Mouse (Mus musculus) MEL (cell line): ENCODE data around the gene Gm10300. TPM values are rescaled to one million over a fixed set of nuclear protein-coding genes. Genes with fewer than 3 reads are reported as not detected.

Experiments used
- DNase-seq: peaks from one replicate; pipeline ENCODE4 v3.0.0; 2011; ENCODE audit warnings: low read depth, low spot score
- H3K27ac ChIP-seq: 2 replicates; pipeline ENCODE4 v1.5.1; 2012; ENCODE audit warnings: low read depth, mild to moderate bottlenecking, control low read depth, low read length, moderate library complexity; ENCODE audit not compliant: control insufficient read depth
- H3K27me3 ChIP-seq, 2 experiments: fragments of 150-350 bp in 1 of 2; sonication (generic) in 1 of 2; 2 replicates each; pipeline ENCODE4 v1.6.1; 2012; ENCODE audit warnings: low read length in 2 of 2, mild to moderate bottlenecking in 2 of 2, improper control_type of control experiment in 1 of 2, moderate library complexity in 1 of 2; ENCODE audit not compliant: insufficient read depth in 2 of 2, control insufficient read depth in 1 of 2
- H3K36me3 ChIP-seq, 2 experiments: 2 replicates each; pipeline ENCODE4 v1.6.1; 2012 to 2014; ENCODE audit warnings: low read length in 2 of 2, improper control_type of control experiment in 1 of 2, inconsistent platforms in 1 of 2, mild to moderate bottlenecking in 1 of 2; ENCODE audit not compliant: insufficient read depth in 2 of 2, control insufficient read depth in 1 of 2
- H3K4me1 ChIP-seq, 2 experiments: fragments of 150-350 bp in 1 of 2; sonication (generic) in 1 of 2; 2 replicates each; pipeline ENCODE4 v1.6.1; 2012; ENCODE audit warnings: low read length in 2 of 2, improper control_type of control experiment in 1 of 2, mild to moderate bottlenecking in 1 of 2; ENCODE audit not compliant: insufficient read depth in 2 of 2, control insufficient read depth in 1 of 2
- H3K4me3 ChIP-seq, 2 experiments: fragments of 150-350 bp in 1 of 2; sonication (generic) in 1 of 2; 2 replicates each; pipeline ENCODE4 v1.5.1; 2012; ENCODE audit warnings: low read depth in 2 of 2, low read length in 2 of 2, mild to moderate bottlenecking in 2 of 2, moderate library complexity in 2 of 2, control low read depth in 1 of 2, improper control_type of control experiment in 1 of 2; ENCODE audit not compliant: control insufficient read depth in 1 of 2, insufficient read depth in 1 of 2
- H3K79me2 ChIP-seq: 2 replicates; pipeline ENCODE4 v1.6.1; 2012; ENCODE audit warnings: mild to moderate bottlenecking, low read length, moderate library complexity; ENCODE audit not compliant: control insufficient read depth, poor library complexity, insufficient read depth
- H3K9ac ChIP-seq: 2 replicates; pipeline ENCODE4 v1.6.1; 2012; ENCODE audit warnings: low read depth, mild to moderate bottlenecking, control low read depth, low read length, moderate library complexity; ENCODE audit not compliant: control insufficient read depth, poor library complexity, severe bottlenecking
- H3K9me3 ChIP-seq: fragments of 150-350 bp; sonication (generic); replicated peaks from 2 replicates; pipeline ENCODE4 v1.6.1; 2012; ENCODE audit warnings: mild to moderate bottlenecking, low read length, improper control_type of control experiment, moderate library complexity; ENCODE audit not compliant: insufficient read depth
- BHLHE40 ChIP-seq: IDR thresholded peaks from 2 replicates; pipeline ENCODE4 v1.6.1; 2012; ENCODE audit warnings: low read depth, mild to moderate bottlenecking, inconsistent platforms, low read length, improper control_type of control experiment, borderline replicate concordance
- CHD2 ChIP-seq: IDR thresholded peaks from 2 replicates; pipeline ENCODE4 v1.6.1; 2011; ENCODE audit warnings: low read length, improper control_type of control experiment
- E2F4 ChIP-seq: IDR thresholded peaks from 2 replicates; pipeline ENCODE4 v1.6.1; 2011; ENCODE audit warnings: low read depth, low read length, improper control_type of control experiment, borderline replicate concordance
- ELF1 ChIP-seq: IDR thresholded peaks from 2 replicates; pipeline ENCODE4 v1.6.1; 2014; ENCODE audit warnings: low read depth, mild to moderate bottlenecking, inconsistent platforms, low read length, improper control_type of control experiment, moderate library complexity
- EP300 ChIP-seq, 2 experiments: IDR thresholded peaks; 2 replicates each; pipeline ENCODE4 v1.6.1; 2011; ENCODE audit warnings: improper control_type of control experiment in 2 of 2, low read length in 2 of 2, low read depth in 1 of 2, mild to moderate bottlenecking in 1 of 2
- ETS1 ChIP-seq: IDR thresholded peaks from 2 replicates; pipeline ENCODE4 v1.6.1; 2012; ENCODE audit warnings: low read depth, mild to moderate bottlenecking, inconsistent platforms, low read length, improper control_type of control experiment, moderate library complexity
- GABPA ChIP-seq: IDR thresholded peaks from 2 replicates; pipeline ENCODE4 v1.6.1; 2012; ENCODE audit warnings: low read depth, mild to moderate bottlenecking, inconsistent platforms, low read length, improper control_type of control experiment, moderate library complexity
- GATA1 ChIP-seq: IDR thresholded peaks from 2 replicates; pipeline ENCODE4 v1.6.1; 2011; ENCODE audit warnings: low read depth, low read length, improper control_type of control experiment
- HCFC1 ChIP-seq: IDR thresholded peaks from 2 replicates; pipeline ENCODE4 v1.6.1; 2012; ENCODE audit warnings: low read depth, mild to moderate bottlenecking, inconsistent platforms, low read length, improper control_type of control experiment, moderate library complexity
- JUND ChIP-seq: IDR thresholded peaks from 2 replicates; pipeline ENCODE4 v1.6.1; 2011; ENCODE audit warnings: low read depth, mild to moderate bottlenecking, improper control_type of control experiment, low read length
- KAT2A ChIP-seq: conservative IDR thresholded peaks from 2 replicates; pipeline ENCODE4 v1.6.1; 2012; ENCODE audit warnings: low read depth, low read length, improper control_type of control experiment, inconsistent platforms
- MAFK ChIP-seq: IDR thresholded peaks from 2 replicates; pipeline ENCODE4 v1.6.1; 2011; ENCODE audit warnings: low read depth, mild to moderate bottlenecking, low read length, improper control_type of control experiment, borderline replicate concordance
- MAX ChIP-seq: IDR thresholded peaks from 2 replicates; pipeline ENCODE4 v1.6.1; 2011; ENCODE audit warnings: low read length, improper control_type of control experiment
- MAZ ChIP-seq: IDR thresholded peaks from 2 replicates; pipeline ENCODE4 v1.6.1; 2012; ENCODE audit warnings: low read depth, mild to moderate bottlenecking, inconsistent platforms, low read length, improper control_type of control experiment
- MEF2A ChIP-seq: IDR thresholded peaks from 2 replicates; pipeline ENCODE4 v1.6.1; 2014; ENCODE audit warnings: low read depth, mild to moderate bottlenecking, inconsistent platforms, low read length, improper control_type of control experiment; ENCODE audit not compliant: poor library complexity, insufficient replicate concordance, severe bottlenecking; ENCODE audit errors: extremely low read depth
- MXI1 ChIP-seq: IDR thresholded peaks from 2 replicates; pipeline ENCODE4 v1.6.1; 2011; ENCODE audit warnings: mild to moderate bottlenecking, low read depth, low read length, improper control_type of control experiment
- MYB ChIP-seq: IDR thresholded peaks from 2 replicates; pipeline ENCODE4 v1.6.1; 2011; ENCODE audit warnings: mild to moderate bottlenecking, low read depth, low read length, improper control_type of control experiment
- MYC ChIP-seq: IDR thresholded peaks from 2 replicates; pipeline ENCODE4 v1.6.1; 2011; ENCODE audit warnings: low read depth, mild to moderate bottlenecking, low read length, improper control_type of control experiment, moderate library complexity
- POLR2A ChIP-seq, 2 experiments: IDR thresholded peaks; 2 replicates each; pipeline ENCODE4 v1.6.1; 2011 to 2012; ENCODE audit warnings: low read length in 2 of 2, mild to moderate bottlenecking in 2 of 2, control low read depth in 1 of 2, improper control_type of control experiment in 1 of 2, low read depth in 1 of 2, moderate library complexity in 1 of 2; ENCODE audit not compliant: control insufficient read depth in 1 of 2, insufficient read depth in 1 of 2, poor library complexity in 1 of 2
- POLR2AphosphoS5 ChIP-seq: IDR thresholded peaks from 2 replicates; pipeline ENCODE4 v1.6.1; 2012; ENCODE audit warnings: low read depth, borderline replicate concordance, mild to moderate bottlenecking, inconsistent platforms, low read length, moderate library complexity, mixed read lengths
- RAD21 ChIP-seq: IDR thresholded peaks from 2 replicates; pipeline ENCODE4 v1.6.1; 2011; ENCODE audit warnings: mild to moderate bottlenecking, low read depth, low read length, improper control_type of control experiment
- RCOR1 ChIP-seq: IDR thresholded peaks from 2 replicates; pipeline ENCODE4 v1.6.1; 2012; ENCODE audit warnings: low read depth, mild to moderate bottlenecking, inconsistent platforms, low read length, improper control_type of control experiment
- SIN3A ChIP-seq: IDR thresholded peaks from 2 replicates; pipeline ENCODE4 v1.6.1; 2012; ENCODE audit warnings: low read length, improper control_type of control experiment, inconsistent platforms
- SMC3 ChIP-seq: IDR thresholded peaks from 2 replicates; pipeline ENCODE4 v1.6.1; 2011; ENCODE audit warnings: low read depth, low read length, improper control_type of control experiment
- TAL1 ChIP-seq: IDR thresholded peaks from 2 replicates; pipeline ENCODE4 v1.6.1; 2012; ENCODE audit warnings: mild to moderate bottlenecking, inconsistent platforms, low read length, moderate library complexity, mixed read lengths
- TCF12 ChIP-seq: IDR thresholded peaks from 2 replicates; pipeline ENCODE4 v1.6.1; 2014; ENCODE audit warnings: low read depth, mild to moderate bottlenecking, inconsistent platforms, low read length, improper control_type of control experiment, moderate library complexity
- UBTF ChIP-seq: IDR thresholded peaks from 2 replicates; pipeline ENCODE4 v1.6.1; 2012; ENCODE audit warnings: low read depth, mild to moderate bottlenecking, inconsistent platforms, low read length, improper control_type of control experiment, moderate library complexity, borderline replicate concordance; ENCODE audit not compliant: insufficient read depth
- USF1 ChIP-seq: IDR thresholded peaks from 2 replicates; pipeline ENCODE4 v1.6.1; 2014; ENCODE audit warnings: low read depth, mild to moderate bottlenecking, inconsistent platforms, low read length, improper control_type of control experiment, moderate library complexity
- USF2 ChIP-seq, 2 experiments: IDR thresholded peaks; 2 replicates each; pipeline ENCODE4 v1.6.1; 2011 to 2012; ENCODE audit warnings: improper control_type of control experiment in 2 of 2, low read length in 2 of 2, borderline replicate concordance in 1 of 2, inconsistent platforms in 1 of 2, low read depth in 1 of 2, mild to moderate bottlenecking in 1 of 2; ENCODE audit not compliant: insufficient read depth in 1 of 2
- ZMIZ1 ChIP-seq: IDR thresholded peaks from 2 replicates; pipeline ENCODE4 v1.6.1; 2012; ENCODE audit warnings: low read depth, mild to moderate bottlenecking, inconsistent platforms, low read length, improper control_type of control experiment, moderate library complexity
- ZNF384 ChIP-seq: IDR thresholded peaks from 2 replicates; pipeline ENCODE4 v1.6.1; 2012; ENCODE audit warnings: low read depth, mild to moderate bottlenecking, inconsistent platforms, low read length, improper control_type of control experiment
- polyA plus RNA-seq, 2 experiments: library from polyadenylated mRNA; stranded (reverse) in 1 of 2; unstranded in 1 of 2; fragments of >175 nt in 1 of 2; fragments of >200 nt in 1 of 2; gene quantifications; 2 replicates each; pipeline versions ENCODE4 v1.2.1 to v1.2.4; 2012; ENCODE audit warnings: low replicate concordance in 2 of 2, low read depth in 1 of 2; ENCODE audit not compliant: insufficient read length in 2 of 2, insufficient read depth in 1 of 2, missing spikeins in 1 of 2
- total RNA-seq: library from RNA; depleted of rRNA; stranded (reverse); fragments of 300-350 nt; gene quantifications from 2 replicates; pipeline ENCODE4 v1.2.3, GENCODE M21; 2012

The Gm10300 gene
- total and polyA plus RNA-seq, 3 experiments = 0.18 to 0.46 TPM; not detected in 1

GRCm38 (mm10) chr4:132076480-132077405, 2.2 kb downstream of the Gm10300 start (continued):
- TF ChIP-seq ZNF384 (peak; percentile 21; the same call in 1 of the 2 replicates), MYB (no peak; the same call in 1 of the 2 replicates), POLR2AphosphoS5 (no peak), POLR2A (IDR thresholded peaks at IDR 0.05; ENCODE audit: control insufficient read depth in 1 of 2, insufficient read depth in 1 of 2, low read depth in 1 of 2, low read length in 2 of 2, poor library complexity in 1 of 2) (peak in 1 of 2 experiments; percentile 53; a peak in 1 of 4 replicates), ELF1 (peak; percentile 82), RAD21 (no peak)

GRCm38 (mm10) chr4:132077445-132077844, 2.9 kb downstream of the Gm10300 start:
- Histone ChIP-seq H3K4me3 (peak overlapping the region; percentile 63 to 73), H3K9me3 (no peaks in the 10 kb centered on the region), H3K9ac (peak overlapping the region; percentile 85), H3K36me3 (peaks cover 0 to 18% of the 10 kb centered on the region in 2 experiments; a peak in 2 of 4 replicates), H3K27ac (peak overlapping the region; percentile 100), H3K27me3 (no peaks in the 10 kb centered on the region), H3K79me2 (peaks cover 27% of the 10 kb centered on the region), H3K4me1 (peaks cover 9 to 33% of the 10 kb centered on the region in 2 experiments)
- TF ChIP-seq ZMIZ1 (peak; percentile 48), CHD2 (no peak), RAD21 (no peak; the same call in 1 of the 2 replicates), SIN3A (peak; percentile 98), MAX (peak; percentile 95), SMC3 (no peak; the same call in none of the 2 replicates), USF1 (peak; percentile 85), EP300 (IDR thresholded peaks at IDR 0.05; ENCODE audit: low read depth in 1 of 2, low read length in 2 of 2) (peak; percentile 88 to 97), MAZ (peak; percentile 99), GATA1 (peak; percentile 93), TAL1 (peak; percentile 91), JUND (no peak), MYC (peak; percentile 93), MYB (peak; percentile 80), KAT2A (peak; percentile 45; the same call in 1 of the 2 replicates), MEF2A (peak; percentile 76; the same call in 1 of the 2 replicates), TCF12 (peak; percentile 99), ELF1 (peak; percentile 56), HCFC1 (peak; percentile 72), UBTF (no peak), MXI1 (peak; percentile 98), GABPA (peak; percentile 58), ETS1 (peak; percentile 100), USF2 (IDR thresholded peaks at IDR 0.05; ENCODE audit: borderline replicate concordance in 1 of 2, insufficient read depth in 1 of 2, low read depth in 1 of 2, low read length in 2 of 2) (no peak), E2F4 (no peak), BHLHE40 (peak; percentile 91), ZNF384 (0 out of 2 replicates have a peak, but pooled peaks have one; percentile 42), MAFK (peak; percentile 79; the same call in 1 of the 2 replicates), RCOR1 (peak; percentile 81)
- DNase-seq = peak; percentile 98
